Comparison of ENCODE assay signal across 20 mouse cellular contexts in the genomic region with DNA sequence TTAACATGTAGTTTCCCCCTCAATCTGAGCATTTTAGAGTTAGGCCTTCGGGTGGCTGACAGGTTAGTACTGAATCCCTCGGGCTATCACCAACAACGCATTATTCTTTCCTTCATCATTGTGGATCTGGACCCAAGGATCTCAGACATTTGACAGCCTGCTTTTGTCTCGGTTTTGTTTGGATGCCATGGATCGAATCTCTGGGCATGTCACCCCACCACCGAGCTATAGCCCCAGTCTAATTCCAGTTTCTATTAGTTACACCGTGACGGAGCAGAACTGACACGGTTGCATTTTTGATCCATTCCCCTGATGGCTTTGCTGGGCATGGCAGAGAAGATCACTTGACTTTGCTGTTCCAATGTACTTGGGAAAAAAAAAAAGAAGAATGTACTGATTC.
A peak's percentile ranks its signal among the peaks of the same experiment; 100 is the strongest.
DNase-seq lines count a peak whose midpoint lies in the region; ATAC-seq and TF ChIP-seq lines count a peak whose summit lies in the region.
"Had no signal": no experiment of that assay in that cellular context is flagged by ENCODE, and none has a peak within 500 bp of the region (broad histone marks: within the 10 kb centered on the region; RNA-seq: fewer than 3 reads in every experiment).

No protein-coding gene starts in this region.

- no peak overlapping the region for H3K4me3 ChIP-seq in gastrocnemius, adult 2 months
- no peak overlapping the region for H3K4me3 ChIP-seq in heart, embryonic 13.5 days
- no peak overlapping the region for H3K4me3 ChIP-seq in heart, embryonic 12.5 days
- no peak overlapping the region for H3K4me3 ChIP-seq in layer of hippocampus, adult 2 months
- H3K4me3 ChIP-seq: embryonic facial prominence, embryonic 15.5 days; erythroblast, embryonic 14.5 days; forebrain, embryonic 10.5 days; forebrain, embryonic 15.5 days; hindbrain, embryonic 10.5 days; hindbrain, embryonic 15.5 days had no signal

- H3K27ac ChIP-seq in gastrocnemius, adult 2 months: 0 out of 2 replicates have a peak overlapping the region, but pooled peaks have one; percentile 74
- H3K27ac ChIP-seq in heart, embryonic 13.5 days (replicated peaks): peak overlapping the region; percentile 34; the same call in 1 of the 2 replicates
- no peak overlapping the region for H3K27ac ChIP-seq in heart, embryonic 12.5 days (ENCODE audit: poor library complexity, severe bottlenecking)
- peak overlapping the region; percentile 81; the same call in 1 of the 2 replicates for H3K27ac ChIP-seq in layer of hippocampus, adult 2 months
- H3K27ac ChIP-seq: forebrain, embryonic 10.5 days had no signal

- no peak for ATAC-seq in heart, embryonic 13.5 days (ENCODE audit: extremely low read depth, insufficient number of reproducible peaks, low FRiP score, low TSS enrichment)
- ATAC-seq in heart, embryonic 12.5 days (ENCODE audit: insufficient number of reproducible peaks, low FRiP score): no peak
- ATAC-seq: forebrain, embryonic 15.5 days; inflammation-experienced regulatory T-cells, adult 6 months; intestine, postnatal 0 days had no signal

- H3K4me1 ChIP-seq in heart, embryonic 13.5 days: no peaks in the 10 kb centered on the region
- H3K4me1 ChIP-seq in heart, embryonic 12.5 days (replicated peaks): no peaks in the 10 kb centered on the region
- H3K4me1 ChIP-seq: embryonic facial prominence, embryonic 15.5 days had no signal

- H3K9me3 ChIP-seq in heart, embryonic 13.5 days: peaks cover 9% of the 10 kb centered on the region; the same call in 1 of the 2 replicates
- peaks cover 5% of the 10 kb centered on the region; the same call in 1 of the 2 replicates for H3K9me3 ChIP-seq in heart, embryonic 12.5 days (replicated peaks)
- H3K9me3 ChIP-seq: embryonic facial prominence, embryonic 15.5 days; forebrain, embryonic 10.5 days; forebrain, embryonic 15.5 days; hindbrain, embryonic 15.5 days had no signal

- intact Hi-C loops in gastrocnemius, adult 2 months (cut with DNase I): no loop called here
- intact Hi-C loops in gastrocnemius, postnatal 36 days (cut with DNase I): no loop called here

- no peaks in the 10 kb centered on the region for H3K27me3 ChIP-seq in heart, embryonic 13.5 days (replicated peaks)
- H3K27me3 ChIP-seq in heart, embryonic 12.5 days (replicated peaks): no peaks in the 10 kb centered on the region
- H3K27me3 ChIP-seq: embryonic facial prominence, embryonic 15.5 days; forebrain, embryonic 15.5 days; hindbrain, embryonic 15.5 days had no signal

- 82% methylated on average over 9 of the region's 9 CpGs for WGBS in heart, embryonic 13.5 days
- WGBS in heart, embryonic 12.5 days: 86% methylated on average over 9 of the region's 9 CpGs

- H3K36me3 ChIP-seq in heart, embryonic 13.5 days: peaks cover 6% of the 10 kb centered on the region; the same call in 1 of the 2 replicates
- H3K36me3 ChIP-seq in heart, embryonic 12.5 days: no peaks in the 10 kb centered on the region
- H3K36me3 ChIP-seq: embryonic facial prominence, embryonic 15.5 days; forebrain, embryonic 10.5 days; forebrain, embryonic 15.5 days; hindbrain, embryonic 10.5 days; hindbrain, embryonic 15.5 days had no signal

- no peak overlapping the region for H3K9ac ChIP-seq in heart, embryonic 13.5 days
- H3K9ac ChIP-seq in heart, embryonic 12.5 days: no peak overlapping the region
- H3K9ac ChIP-seq: embryonic facial prominence, embryonic 15.5 days; forebrain, embryonic 15.5 days; hindbrain, embryonic 15.5 days had no signal

- TF ChIP-seq CTCF in gastrocnemius, adult 2 months (IDR thresholded peaks at IDR 0.05): no peak
- no peak for TF ChIP-seq CTCF in layer of hippocampus, adult 2 months (conservative IDR thresholded peaks at IDR 0.05)

- DNase-seq in gastrocnemius, adult 2 months: no peak
- DNase-seq in gastrocnemius, postnatal 36 days: no peak
- DNase-seq in layer of hippocampus, adult 2 months (ENCODE audit: low spot score in 2 of 2): no peak
- no peak for DNase-seq in layer of hippocampus, postnatal 36 days
- DNase-seq: adrenal gland, postnatal 10 days; cerebellum, adult 11 months; cerebellum, adult 8-10 months; cerebellum, postnatal 14 days; embryo, embryonic 11 days; gastrocnemius, postnatal 14 days had no signal

- H3K4me2 ChIP-seq in heart, embryonic 13.5 days: no peak overlapping the region
- no peak overlapping the region for H3K4me2 ChIP-seq in heart, embryonic 12.5 days
- H3K4me2 ChIP-seq: embryonic facial prominence, embryonic 15.5 days; forebrain, embryonic 15.5 days; hindbrain, embryonic 15.5 days had no signal
